Mouse (Mus musculus) intestine, embryonic 15.5 days (tissue): ENCODE results near the gene Cracr2a. TPM values are rescaled to one million over a fixed set of nuclear protein-coding genes. Genes with fewer than 3 reads are reported as not detected.

Source experiments
- ATAC-seq: fragments of 200-750 bp; cut with Nextera tagmentation; 2 replicates; pipeline ENCODE4 v1.8.0; 2017; ENCODE audit warnings: moderate TSS enrichment, moderate library complexity
- H3K27ac ChIP-seq: fragments of 300-500 bp; sonication (generic); 2 replicates; pipeline ENCODE4 v1.5.1; 2015; ENCODE audit warnings: mild to moderate bottlenecking, inconsistent platforms
- H3K27me3 ChIP-seq: fragments of 300-500 bp; sonication (generic); replicated peaks from 2 replicates; pipeline ENCODE4 v1.6.1; 2015; ENCODE audit warnings: inconsistent platforms
- H3K36me3 ChIP-seq: fragments of 300-500 bp; sonication (generic); 2 replicates; pipeline ENCODE4 v1.6.1; 2015; ENCODE audit warnings: inconsistent platforms
- H3K4me1 ChIP-seq: fragments of 300-500 bp; sonication (generic); replicated peaks from 2 replicates; pipeline ENCODE4 v1.6.1; 2015; ENCODE audit warnings: inconsistent platforms
- H3K4me2 ChIP-seq: fragments of 300-500 bp; sonication (generic); replicated peaks from 2 replicates; pipeline ENCODE4 v1.6.1; 2015; ENCODE audit warnings: mild to moderate bottlenecking, inconsistent platforms
- H3K4me3 ChIP-seq: fragments of 300-500 bp; sonication (generic); replicated peaks from 2 replicates; pipeline ENCODE4 v1.5.1; 2015; ENCODE audit warnings: inconsistent platforms
- H3K9ac ChIP-seq: fragments of 300-500 bp; sonication (generic); 2 replicates; pipeline ENCODE4 v1.6.1; 2015; ENCODE audit warnings: inconsistent platforms
- H3K9me3 ChIP-seq: fragments of 300-500 bp; sonication (generic); 2 replicates; pipeline ENCODE4 v1.6.1; 2016; ENCODE audit warnings: inconsistent platforms
- WGBS: fragments of 180-500 bp; shearing (Covaris S2); methylation state at CpG from one replicate; pipeline ENCODE4 v1.1.7; 2015; 5-methylcytosine and 5-hydroxymethylcytosine counted together
- polyA plus RNA-seq: library from polyadenylated mRNA; unstranded; fragments of >200 nt; fragmentation: Nextera tagmentation; extraction: Ambion mirVana; gene quantifications from 2 replicates; pipeline ENCODE4 v1.2.1, GENCODE M21; 2015

Gene Cracr2a
- polyA plus RNA-seq, 1 experiment from 2014 or later = 2.5 TPM

GRCm38 (mm10) chr6:127655988-127656387, 94.8 kb downstream of the Cracr2a start:
- Histone ChIP-seq H3K4me3 (no peak overlapping the region), H3K4me2 (no peak overlapping the region), H3K27ac (no peak overlapping the region), H3K9ac (no peak overlapping the region), H3K36me3 (no peaks in the 10 kb centered on the region), H3K4me1 (no peaks in the 10 kb centered on the region), H3K27me3 (no peaks in the 10 kb centered on the region), H3K9me3 (no peaks in the 10 kb centered on the region)
- WGBS = 48% methylated on average over 4 of the region's 4 CpGs
- no peak for ATAC-seq

GRCm38 (mm10) chr6:127657152-127657551, 96.0 kb downstream of the Cracr2a start:
- H3K36me3 ChIP-seq = no peaks in the 10 kb centered on the region
- no peak overlapping the region for H3K27ac ChIP-seq
- no peaks in the 10 kb centered on the region for H3K27me3 ChIP-seq
- no peak overlapping the region for H3K4me2 ChIP-seq
- H3K4me1 ChIP-seq = no peaks in the 10 kb centered on the region
- ATAC-seq = no peak
- H3K9ac ChIP-seq = no peak overlapping the region
- WGBS = 88% methylated on average over 11 of the region's 11 CpGs
- H3K9me3 ChIP-seq = no peaks in the 10 kb centered on the region
- H3K4me3 ChIP-seq = no peak overlapping the region

GRCm38 (mm10) chr6:127659472-127659871, 98.3 kb downstream of the Cracr2a start:
- no peaks in the 10 kb centered on the region for H3K4me1 ChIP-seq
- no peak overlapping the region for H3K9ac ChIP-seq
- no peak overlapping the region for H3K27ac ChIP-seq
- H3K9me3 ChIP-seq = no peaks in the 10 kb centered on the region
- 84% methylated on average over 5 of the region's 5 CpGs for WGBS
- H3K4me3 ChIP-seq = no peak overlapping the region
- no peaks in the 10 kb centered on the region for H3K36me3 ChIP-seq
- no peaks in the 10 kb centered on the region for H3K27me3 ChIP-seq
- no peak for ATAC-seq
- H3K4me2 ChIP-seq = no peak overlapping the region

GRCm38 (mm10) chr6:127659966-127660365, 98.8 kb downstream of the Cracr2a start:
- ATAC-seq = no peak
- Histone ChIP-seq H3K4me1 (no peaks in the 10 kb centered on the region), H3K9ac (no peak overlapping the region), H3K27me3 (no peaks in the 10 kb centered on the region), H3K4me3 (no peak overlapping the region), H3K4me2 (no peak overlapping the region), H3K27ac (no peak overlapping the region), H3K9me3 (no peaks in the 10 kb centered on the region), H3K36me3 (no peaks in the 10 kb centered on the region)
- 81% methylated on average over 4 of the region's 4 CpGs for WGBS

GRCm38 (mm10) chr6:127661717-127662292, 100.7 kb downstream of the Cracr2a start:
- no peaks in the 10 kb centered on the region for H3K36me3 ChIP-seq
- H3K4me2 ChIP-seq = no peak overlapping the region
- H3K9ac ChIP-seq = no peak overlapping the region
- ATAC-seq = no peak
- H3K27me3 ChIP-seq = no peaks in the 10 kb centered on the region
- no peak overlapping the region for H3K4me3 ChIP-seq
- 75% methylated on average over 7 of the region's 7 CpGs for WGBS
- H3K9me3 ChIP-seq = no peaks in the 10 kb centered on the region
- no peaks in the 10 kb centered on the region for H3K4me1 ChIP-seq
- H3K27ac ChIP-seq = no peak overlapping the region

- no peak for ATAC-seq
- Histone ChIP-seq H3K9me3 (no peaks in the 10 kb centered on the region), H3K27me3 (no peaks in the 10 kb centered on the region), H3K9ac (no peak overlapping the region), H3K27ac (no peak overlapping the region), H3K4me3 (no peak overlapping the region), H3K36me3 (no peaks in the 10 kb centered on the region), H3K4me1 (no peaks in the 10 kb centered on the region), H3K4me2 (no peak overlapping the region)
- WGBS = 81% methylated on average over 7 of the region's 7 CpGs
Measured at GRCm38 (mm10) chr6:127663263-127663662, 102.1 kb downstream of the Cracr2a start.

- Histone ChIP-seq H3K9ac (no peak overlapping the region), H3K27ac (no peak overlapping the region), H3K4me2 (no peak overlapping the region), H3K4me1 (no peaks in the 10 kb centered on the region), H3K9me3 (no peaks in the 10 kb centered on the region), H3K36me3 (no peaks in the 10 kb centered on the region), H3K4me3 (no peak overlapping the region), H3K27me3 (no peaks in the 10 kb centered on the region)
- ATAC-seq = no peak
- 76% methylated on average over 4 of the region's 4 CpGs for WGBS
Measured at GRCm38 (mm10) chr6:127669313-127669712, 108.2 kb downstream of the Cracr2a start.

- no peak overlapping the region for H3K27ac ChIP-seq
- H3K36me3 ChIP-seq = no peaks in the 10 kb centered on the region
- 97% methylated on average over 4 of the region's 4 CpGs for WGBS
- H3K27me3 ChIP-seq = no peaks in the 10 kb centered on the region
- H3K4me3 ChIP-seq = no peak overlapping the region
- no peak overlapping the region for H3K9ac ChIP-seq
- no peaks in the 10 kb centered on the region for H3K9me3 ChIP-seq
- ATAC-seq = no peak
- no peaks in the 10 kb centered on the region for H3K4me1 ChIP-seq
- no peak overlapping the region for H3K4me2 ChIP-seq
Measured at GRCm38 (mm10) chr6:127670031-127670430, 108.9 kb downstream of the Cracr2a start.

GRCm38 (mm10) chr6:127672071-127672470, 110.9 kb downstream of the Cracr2a start:
- H3K4me3 ChIP-seq = no peak overlapping the region
- H3K4me2 ChIP-seq = no peak overlapping the region
- no peaks in the 10 kb centered on the region for H3K9me3 ChIP-seq
- no peak for ATAC-seq
- 74% methylated on average over 7 of the region's 7 CpGs for WGBS
- no peak overlapping the region for H3K27ac ChIP-seq
- no peaks in the 10 kb centered on the region for H3K4me1 ChIP-seq
- H3K27me3 ChIP-seq = no peaks in the 10 kb centered on the region
- H3K9ac ChIP-seq = no peak overlapping the region
- H3K36me3 ChIP-seq = no peaks in the 10 kb centered on the region

- WGBS = 85% methylated on average over 11 of the region's 11 CpGs
- no peak for ATAC-seq
Measured at GRCm38 (mm10) chr6:127676866-127677265, 115.7 kb downstream of the Cracr2a start.

GRCm38 (mm10) chr6:127678320-127678719, 117.2 kb downstream of the Cracr2a start:
- 68% methylated on average over 9 of the region's 9 CpGs for WGBS

More at GRCm38 (mm10) chr6:127676866-127677265, 115.7 kb downstream of the Cracr2a start:
- Histone ChIP-seq H3K4me2 (no peak overlapping the region), H3K4me1 (peaks cover 4% of the 10 kb centered on the region; the same call in 1 of the 2 replicates), H3K27me3 (no peaks in the 10 kb centered on the region), H3K9me3 (no peaks in the 10 kb centered on the region), H3K27ac (no peak overlapping the region), H3K36me3 (no peaks in the 10 kb centered on the region), H3K9ac (no peak overlapping the region), H3K4me3 (no peak overlapping the region)

GRCm38 (mm10) chr6:127678998-127679397, 117.9 kb downstream of the Cracr2a start:
- H3K9ac ChIP-seq = no peak overlapping the region
- 74% methylated on average over 3 of the region's 3 CpGs for WGBS
- H3K9me3 ChIP-seq = no peaks in the 10 kb centered on the region
- no peak overlapping the region for H3K4me2 ChIP-seq
- no peaks in the 10 kb centered on the region for H3K36me3 ChIP-seq
- peaks cover 4% of the 10 kb centered on the region; the same call in 1 of the 2 replicates for H3K4me1 ChIP-seq
- no peak overlapping the region for H3K4me3 ChIP-seq
- no peak overlapping the region for H3K27ac ChIP-seq
- no peaks in the 10 kb centered on the region for H3K27me3 ChIP-seq
- ATAC-seq = peak; percentile 76

More at GRCm38 (mm10) chr6:127678320-127678719, 117.2 kb downstream of the Cracr2a start:
- Histone ChIP-seq H3K27me3 (no peaks in the 10 kb centered on the region), H3K4me2 (no peak overlapping the region), H3K9me3 (no peaks in the 10 kb centered on the region), H3K36me3 (no peaks in the 10 kb centered on the region), H3K4me3 (no peak overlapping the region), H3K9ac (no peak overlapping the region), H3K27ac (no peak overlapping the region), H3K4me1 (peaks cover 4% of the 10 kb centered on the region; the same call in 1 of the 2 replicates)
- ATAC-seq = no peak

- Histone ChIP-seq H3K9me3 (no peaks in the 10 kb centered on the region), H3K27ac (no peak overlapping the region), H3K4me2 (no peak overlapping the region), H3K27me3 (no peaks in the 10 kb centered on the region), H3K4me3 (no peak overlapping the region), H3K4me1 (peaks cover 4% of the 10 kb centered on the region; the same call in 1 of the 2 replicates), H3K36me3 (no peaks in the 10 kb centered on the region), H3K9ac (no peak overlapping the region)
- ATAC-seq = peak; percentile 43
- WGBS = 77% methylated on average over 7 of the region's 7 CpGs
Measured at GRCm38 (mm10) chr6:127680784-127681183, 119.6 kb downstream of the Cracr2a start.
